Mouse (Mus musculus) Patski (cell line): ENCODE results near the gene Sct. TPM values are rescaled to one million over a fixed set of nuclear protein-coding genes. Genes with fewer than 3 reads are reported as not detected.

Experiments used
- ATAC-seq: fragments of 100-300 bp; one replicate; pipeline ENCODE4 v1.8.0; 2021
- CTCF ChIA-PET: fragments of 350-600 bp; sonication (Branson Sonifier 250); formaldehyde crosslinking; loops from one replicate; lab custom pipeline; 2022; ENCODE audit warnings: inconsistent platforms; lab: Charles Lee
- POLR2A ChIA-PET: fragments of 350-600 bp; sonication (Branson Sonifier 250); formaldehyde crosslinking; loops from one replicate; lab custom pipeline; 2022; ENCODE audit warnings: antibody characterized with exemption, inconsistent platforms; lab: Charles Lee
- DNase-seq: peaks from one replicate; pipeline ENCODE4 v3.0.0-alpha.2; 2011; ENCODE audit warnings: low read depth, low spot score
- H3K27me3 ChIP-seq: fragments of 371-371 bp; one replicate; pipeline ENCODE4 v1.5.1; 2021
- CTCF ChIP-seq: fragments of 100-300 bp; IDR thresholded peaks from one replicate; pipeline ENCODE4 v1.5.1; 2021
- in situ Hi-C: fragments of 300-500 bp; cut with MboI; formaldehyde crosslinking; loops from 3 replicates; pipeline ENCODE4 v1.11.1; 2018; ENCODE audit warnings: low pct_unique_long_range_greater_than_20kb, mixed read lengths
- polyA plus RNA-seq: library from polyadenylated mRNA; unstranded; gene quantifications from one replicate; pipeline ENCODE4 v1.2.3, GENCODE M21; 2021

Gene Sct
- polyA plus RNA-seq, 1 experiment from 2014 or later = not detected

DNA sequence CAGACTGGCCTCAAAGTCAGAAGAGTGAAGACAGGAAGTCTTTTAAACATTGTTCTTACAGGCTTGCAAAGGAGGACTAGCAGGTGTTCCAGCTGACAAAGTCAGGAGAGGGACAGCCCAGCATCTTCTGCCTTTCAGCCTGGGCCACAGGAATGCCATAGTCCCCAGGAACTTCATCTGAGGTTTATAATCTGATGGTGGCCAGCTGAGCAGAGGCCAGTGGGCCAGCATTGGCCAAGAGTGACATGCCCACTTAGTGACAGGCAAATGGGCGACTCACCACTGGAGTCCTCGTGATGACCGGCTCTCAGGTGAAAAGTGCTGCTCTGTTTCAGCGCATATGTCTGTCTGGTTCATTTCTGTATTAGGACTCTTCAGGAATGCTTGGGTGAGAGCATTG lies 48.4 kb downstream of the Sct start:
- in situ Hi-C loops = no loop called here
- ChIA-PET CTCF (no interaction called here), POLR2A (no interaction called here)
- TF ChIP-seq CTCF = no peak
- ATAC-seq (no peak), DNase-seq (no peak)
- H3K27me3 ChIP-seq = no peaks in the 10 kb centered on the region

DNA sequence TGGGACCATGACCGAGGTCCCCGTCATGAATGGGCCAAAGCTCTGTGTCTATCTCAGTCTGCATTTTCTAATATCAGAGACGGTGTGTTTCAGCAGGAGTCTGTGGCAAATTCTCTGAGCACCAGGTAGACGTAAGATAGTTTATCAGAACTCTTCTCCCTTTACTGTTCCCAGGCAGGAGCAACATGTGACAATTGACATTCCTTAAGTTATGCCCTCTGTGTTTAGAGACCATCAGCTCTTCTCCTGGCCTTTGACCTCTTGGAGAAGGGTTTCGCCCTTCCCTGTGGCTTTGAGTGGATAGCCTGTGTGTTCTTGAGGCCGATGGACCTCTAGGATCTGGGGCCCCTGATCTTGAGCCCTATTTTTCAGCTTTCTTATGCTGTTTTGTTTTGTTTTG lies 49.2 kb downstream of the Sct start:
- DNase-seq (no peak), ATAC-seq (no peak)
- ChIA-PET CTCF (interaction anchor here (1.3 to 2.1 kb wide), 2 partner anchors 10 to 11 kb away, joined by 4 to 9 read pairs; no protein-coding TSS in a partner anchor), POLR2A (interaction anchor here (0.8 kb wide), 1 partner anchor 9 kb away, joined by 3 read pairs; no protein-coding TSS in a partner anchor)
- no peaks in the 10 kb centered on the region for H3K27me3 ChIP-seq
- in situ Hi-C loops = no loop called here
- no peak for TF ChIP-seq CTCF

Other genes with a start within 250 kb of the Sct start
- gene B4galnt4, start 218.0 kb downstream of the Sct start, polyA plus RNA-seq = 2.2 TPM
- gene Pkp3, start 200.9 kb downstream of the Sct start, polyA plus RNA-seq = 2.2 TPM
- gene Sigirr, start 178.6 kb downstream of the Sct start, polyA plus RNA-seq = 7.6 TPM
- gene Ano9, start 161.3 kb downstream of the Sct start, polyA plus RNA-seq = 0.09 TPM
- 96.0 TPM for gene Ptdss2, start 156.8 kb downstream of the Sct start, polyA plus RNA-seq
- 292 TPM for gene Rnh1, start 106.3 kb downstream of the Sct start, polyA plus RNA-seq
- 80.1 TPM for gene Hras, start 85.1 kb downstream of the Sct start, polyA plus RNA-seq
- 13.7 TPM for gene Lrrc56, start 85.0 kb downstream of the Sct start, polyA plus RNA-seq
- gene Lmntd2, start 65.1 kb downstream of the Sct start, polyA plus RNA-seq = 4.5 TPM
- gene Rassf7, start 63.3 kb downstream of the Sct start, polyA plus RNA-seq = 48.3 TPM
- 68.6 TPM for gene Phrf1, start 50.3 kb downstream of the Sct start, polyA plus RNA-seq
- 10.5 TPM for gene Irf7, start 12.7 kb downstream of the Sct start, polyA plus RNA-seq
- gene Cdhr5, start 2.3 kb downstream of the Sct start, polyA plus RNA-seq = not detected
- not detected for gene Drd4, start 12.9 kb upstream of the Sct start, polyA plus RNA-seq
- gene Deaf1, start 48.6 kb upstream of the Sct start, polyA plus RNA-seq = 62.1 TPM
- gene Tmem80, start 48.6 kb upstream of the Sct start, polyA plus RNA-seq = 34.0 TPM
- gene Eps8l2, start 59.7 kb upstream of the Sct start, polyA plus RNA-seq = 114 TPM
- 512 TPM for gene Taldo1, start 113.1 kb upstream of the Sct start, polyA plus RNA-seq
- gene Gatd1, start 135.0 kb upstream of the Sct start, polyA plus RNA-seq = 38.7 TPM
- gene Cend1, start 150.4 kb upstream of the Sct start, polyA plus RNA-seq = 0.04 TPM
- 20.6 TPM for gene Slc25a22, start 158.8 kb upstream of the Sct start, polyA plus RNA-seq
- 4.9 TPM for gene Pidd1, start 164.9 kb upstream of the Sct start, polyA plus RNA-seq
- 1,558 TPM for gene Rplp2, start 168.2 kb upstream of the Sct start, polyA plus RNA-seq
- gene Pnpla2, start 176.1 kb upstream of the Sct start, polyA plus RNA-seq = 90.7 TPM
- 9.9 TPM for gene Cracr2b, start 182.0 kb upstream of the Sct start, polyA plus RNA-seq
- gene Cd151, start 188.3 kb upstream of the Sct start, polyA plus RNA-seq = 551 TPM
- 55.2 TPM for gene Polr2l, start 196.0 kb upstream of the Sct start, polyA plus RNA-seq
- gene Tspan4, start 196.1 kb upstream of the Sct start, polyA plus RNA-seq = 479 TPM